Comparison of ENCODE assay signal across 24 mouse cellular contexts in genomic region chr6:135019564-135019963, GRCm38 (mm10). TPM values are rescaled to one million over a fixed set of nuclear protein-coding genes. Genes with fewer than 3 reads are reported as not detected.
DNase-seq lines count a peak whose midpoint lies in the region; ATAC-seq and TF ChIP-seq lines count a peak whose summit lies in the region.
"Had no signal": no experiment of that assay in that cellular context is flagged by ENCODE, and none has a peak within 500 bp of the region (broad histone marks: within the 10 kb centered on the region; RNA-seq: fewer than 3 reads in every experiment).

No protein-coding gene starts in this region.

- 0 out of 2 replicates have a peak overlapping the region, but pooled peaks have one; percentile 39 for H3K9ac ChIP-seq in hindbrain, embryonic 13.5 days
- H3K9ac ChIP-seq in hindbrain, embryonic 14.5 days = no peak overlapping the region
- no peak overlapping the region for H3K9ac ChIP-seq in lung, postnatal 0 days (replicated peaks; ENCODE audit: low read depth)
- H3K9ac ChIP-seq in midbrain, postnatal 0 days (replicated peaks; ENCODE audit: low read length, poor library complexity, severe bottlenecking) = no peak overlapping the region
- no peak overlapping the region for H3K9ac ChIP-seq in midbrain, embryonic 13.5 days (replicated peaks)
- H3K9ac ChIP-seq: embryonic facial prominence, embryonic 13.5 days; embryonic facial prominence, embryonic 15.5 days; forebrain, embryonic 13.5 days; forebrain, embryonic 15.5 days had no signal

- H3K9me3 ChIP-seq in hindbrain, embryonic 13.5 days = no peaks in the 10 kb centered on the region
- no peaks in the 10 kb centered on the region for H3K9me3 ChIP-seq in hindbrain, embryonic 14.5 days (ENCODE audit: control insufficient read depth, low read length)
- no peaks in the 10 kb centered on the region for H3K9me3 ChIP-seq in lung, postnatal 0 days (ENCODE audit: low read length)
- H3K9me3 ChIP-seq in midbrain, postnatal 0 days (ENCODE audit: low read length) = no peaks in the 10 kb centered on the region
- H3K9me3 ChIP-seq in midbrain, embryonic 13.5 days = no peaks in the 10 kb centered on the region
- H3K9me3 ChIP-seq: embryonic facial prominence, embryonic 13.5 days; embryonic facial prominence, embryonic 15.5 days; forebrain, embryonic 10.5 days; forebrain, embryonic 13.5 days; forebrain, embryonic 15.5 days had no signal

- TF ChIP-seq CTCF in lung, postnatal 0 days (IDR thresholded peaks at IDR 0.05) = no peak
- TF ChIP-seq CTCF in midbrain, postnatal 0 days (IDR thresholded peaks at IDR 0.05) = no peak

- H3K4me1 ChIP-seq in hindbrain, embryonic 13.5 days (replicated peaks) = no peaks in the 10 kb centered on the region
- no peaks in the 10 kb centered on the region for H3K4me1 ChIP-seq in hindbrain, embryonic 14.5 days (replicated peaks; ENCODE audit: control insufficient read depth, insufficient read depth, low read length)
- no peaks in the 10 kb centered on the region; the same call in none of the 2 replicates for H3K4me1 ChIP-seq in lung, postnatal 0 days (ENCODE audit: insufficient read depth, low read depth, low read length)
- no peaks in the 10 kb centered on the region for H3K4me1 ChIP-seq in midbrain, postnatal 0 days (ENCODE audit: insufficient read depth, low read length)
- H3K4me1 ChIP-seq in midbrain, embryonic 13.5 days (replicated peaks) = no peaks in the 10 kb centered on the region
- H3K4me1 ChIP-seq: embryonic facial prominence, embryonic 13.5 days; forebrain, embryonic 10.5 days; forebrain, embryonic 13.5 days; forebrain, embryonic 15.5 days had no signal

- no peaks in the 10 kb centered on the region for H3K27me3 ChIP-seq in hindbrain, embryonic 13.5 days
- H3K27me3 ChIP-seq in hindbrain, embryonic 14.5 days (ENCODE audit: control insufficient read depth, insufficient read depth, low read length) = no peaks in the 10 kb centered on the region
- no peaks in the 10 kb centered on the region for H3K27me3 ChIP-seq in lung, postnatal 0 days (replicated peaks; ENCODE audit: insufficient read depth, low read length)
- no peaks in the 10 kb centered on the region for H3K27me3 ChIP-seq in midbrain, postnatal 0 days (ENCODE audit: insufficient read depth, low read length)
- H3K27me3 ChIP-seq in midbrain, embryonic 13.5 days = no peaks in the 10 kb centered on the region
- H3K27me3 ChIP-seq: embryonic facial prominence, embryonic 13.5 days; embryonic facial prominence, embryonic 15.5 days; forebrain, embryonic 13.5 days; forebrain, embryonic 15.5 days had no signal

- peaks cover 98% of the 10 kb centered on the region for H3K36me3 ChIP-seq in hindbrain, embryonic 13.5 days
- peaks cover 99% of the 10 kb centered on the region for H3K36me3 ChIP-seq in hindbrain, embryonic 14.5 days (replicated peaks; ENCODE audit: control insufficient read depth, insufficient read depth)
- peaks cover 66% of the 10 kb centered on the region for H3K36me3 ChIP-seq in lung, postnatal 0 days (ENCODE audit: insufficient read depth, low read length)
- peaks cover 88% of the 10 kb centered on the region for H3K36me3 ChIP-seq in midbrain, postnatal 0 days (ENCODE audit: insufficient read depth, low read length)
- peaks cover 98% of the 10 kb centered on the region for H3K36me3 ChIP-seq in midbrain, embryonic 13.5 days

- H3K27ac ChIP-seq in hindbrain, embryonic 13.5 days = no peak overlapping the region
- H3K27ac ChIP-seq in hindbrain, embryonic 14.5 days = no peak overlapping the region
- peak overlapping the region; percentile 80 for H3K27ac ChIP-seq in lung, postnatal 0 days (ENCODE audit: low read length)
- H3K27ac ChIP-seq in midbrain, postnatal 0 days (ENCODE audit: low read depth, low read length) = no peak overlapping the region
- no peak overlapping the region for H3K27ac ChIP-seq in midbrain, embryonic 13.5 days
- H3K27ac ChIP-seq: embryonic facial prominence, embryonic 13.5 days; embryonic facial prominence, embryonic 15.5 days; forebrain, embryonic 10.5 days; forebrain, embryonic 13.5 days; forebrain, embryonic 15.5 days had no signal

- peak; percentile 100 for TF ChIP-seq EP300 in lung, postnatal 0 days (IDR thresholded peaks at IDR 0.05)

- WGBS in hindbrain, embryonic 13.5 days = 88% methylated on average over 10 of the region's 10 CpGs
- 92% methylated on average over 10 of the region's 10 CpGs for WGBS in hindbrain, embryonic 14.5 days
- WGBS in lung, postnatal 0 days = 56% methylated on average over 10 of the region's 10 CpGs
- WGBS in midbrain, postnatal 0 days = 75% methylated on average over 10 of the region's 10 CpGs
- WGBS in midbrain, embryonic 13.5 days = 87% methylated on average over 10 of the region's 10 CpGs

- ATAC-seq in hindbrain, embryonic 13.5 days (ENCODE audit: low FRiP score) = no peak
- no peak for ATAC-seq in hindbrain, embryonic 14.5 days (ENCODE audit: low FRiP score)
- ATAC-seq in lung, postnatal 0 days = peak; percentile 61
- ATAC-seq in midbrain, postnatal 0 days (ENCODE audit: low FRiP score) = no peak
- ATAC-seq in midbrain, embryonic 13.5 days = no peak
- ATAC-seq: forebrain, embryonic 13.5 days; forebrain, embryonic 15.5 days had no signal

- no peak overlapping the region for H3K4me2 ChIP-seq in hindbrain, embryonic 13.5 days
- H3K4me2 ChIP-seq in hindbrain, embryonic 14.5 days (replicated peaks) = no peak overlapping the region
- H3K4me2 ChIP-seq in lung, postnatal 0 days (replicated peaks; ENCODE audit: low read depth, low read length) = no peak overlapping the region
- no peak overlapping the region for H3K4me2 ChIP-seq in midbrain, postnatal 0 days (ENCODE audit: low read depth, low read length, poor library complexity, severe bottlenecking)
- H3K4me2 ChIP-seq in midbrain, embryonic 13.5 days (replicated peaks) = no peak overlapping the region
- H3K4me2 ChIP-seq: embryonic facial prominence, embryonic 13.5 days; embryonic facial prominence, embryonic 15.5 days; forebrain, embryonic 13.5 days; forebrain, embryonic 15.5 days had no signal

- no peak for DNase-seq in hindbrain, embryonic 14.5 days (ENCODE audit: low spot score)
- peak; percentile 75 for DNase-seq in lung, postnatal 0 days (ENCODE audit: low spot score)
- DNase-seq in lung, postnatal 14 days = no peak
- DNase-seq in lung, postnatal 25 days (ENCODE audit: low spot score) = peak; percentile 56
- DNase-seq in midbrain, postnatal 0 days (ENCODE audit: low spot score) = no peak
- DNase-seq: adrenal gland, adult 2 months; adrenal gland, postnatal 10 days; adrenal gland, postnatal 25 days; cerebellum, adult 11 months; cerebellum, adult 18-20 months; cerebellum, adult 8-10 months; cerebellum, adult 9-11 months; cerebellum, postnatal 14 days; cerebellum, postnatal 36 days; embryo, embryonic 11 days had no signal

- no peak overlapping the region for H3K4me3 ChIP-seq in hindbrain, embryonic 13.5 days
- no peak overlapping the region for H3K4me3 ChIP-seq in hindbrain, embryonic 14.5 days (replicated peaks; ENCODE audit: low read length)
- H3K4me3 ChIP-seq in lung, postnatal 0 days (ENCODE audit: low read depth, low read length) = no peak overlapping the region
- no peak overlapping the region for H3K4me3 ChIP-seq in midbrain, postnatal 0 days (ENCODE audit: low read depth, low read length)
- no peak overlapping the region for H3K4me3 ChIP-seq in midbrain, embryonic 13.5 days (replicated peaks)
- H3K4me3 ChIP-seq: embryonic facial prominence, embryonic 13.5 days; embryonic facial prominence, embryonic 15.5 days; erythroblast, embryonic 14.5 days; forebrain, embryonic 10.5 days; forebrain, embryonic 13.5 days; forebrain, embryonic 15.5 days had no signal

RNA-seq across cellular contexts. Expression of gene Ddx47, which starts 8.2 kb away (rescaled TPM):
- polyA plus RNA-seq in hindbrain, embryonic 13.5 days (2015; fragmentation: Nextera tagmentation; extraction: Ambion mirVana) = 78.4 and 84.6 TPM in 2 replicates
- polyA plus RNA-seq in hindbrain, embryonic 14.5 days (2014; fragmentation: Nextera tagmentation; extraction: Ambion mirVana) = 70.4 and 72.6 TPM in 2 replicates
- polyA plus RNA-seq in lung, postnatal 0 days (2015; fragmentation: Nextera tagmentation; extraction: Ambion mirVana) = 91.6 and 97.1 TPM in 2 replicates
- 27.5 and 43.5 TPM in 2 replicates for total RNA-seq in midbrain, postnatal 0 days (2014; rRNA removed)
- 58.1 and 58.4 TPM in 2 replicates for polyA plus RNA-seq in midbrain, postnatal 0 days (2015; fragmentation: Nextera tagmentation; extraction: Ambion mirVana)
- 87.6 TPM in 2 replicates for polyA plus RNA-seq in midbrain, embryonic 13.5 days (2015; fragmentation: Nextera tagmentation; extraction: Ambion mirVana)

RNA-seq across cellular contexts. Expression of gene Apold1, which starts 38.0 kb away (rescaled TPM):
- polyA plus RNA-seq in hindbrain, embryonic 13.5 days (2015; fragmentation: Nextera tagmentation; extraction: Ambion mirVana) = 3.2 and 3.8 TPM in 2 replicates
- 3.9 TPM in 2 replicates for polyA plus RNA-seq in hindbrain, embryonic 14.5 days (2014; fragmentation: Nextera tagmentation; extraction: Ambion mirVana)
- polyA plus RNA-seq in lung, postnatal 0 days (2015; fragmentation: Nextera tagmentation; extraction: Ambion mirVana) = 3.5 and 4.2 TPM in 2 replicates
- total RNA-seq in midbrain, postnatal 0 days (2014; rRNA removed) = 5.8 and 6.1 TPM in 2 replicates
- polyA plus RNA-seq in midbrain, postnatal 0 days (2015; fragmentation: Nextera tagmentation; extraction: Ambion mirVana) = 4.3 and 5.1 TPM in 2 replicates
- polyA plus RNA-seq in midbrain, embryonic 13.5 days (2015; fragmentation: Nextera tagmentation; extraction: Ambion mirVana) = 3.0 and 3.7 TPM in 2 replicates

RNA-seq across cellular contexts. Expression of gene Gprc5a, which starts 45.9 kb away (rescaled TPM):
- polyA plus RNA-seq in hindbrain, embryonic 13.5 days (2015; fragmentation: Nextera tagmentation; extraction: Ambion mirVana) = 0.72 and 1.1 TPM in 2 replicates
- 0.09 and 0.56 TPM in 2 replicates for polyA plus RNA-seq in hindbrain, embryonic 14.5 days (2014; fragmentation: Nextera tagmentation; extraction: Ambion mirVana)
- polyA plus RNA-seq in lung, postnatal 0 days (2015; fragmentation: Nextera tagmentation; extraction: Ambion mirVana) = 601 and 607 TPM in 2 replicates
- not detected in 2 replicates for total RNA-seq in midbrain, postnatal 0 days (2014; rRNA removed)
- 0.21 and 0.49 TPM in 2 replicates for polyA plus RNA-seq in midbrain, postnatal 0 days (2015; fragmentation: Nextera tagmentation; extraction: Ambion mirVana)
- 0.53 and 0.98 TPM in 2 replicates for polyA plus RNA-seq in midbrain, embryonic 13.5 days (2015; fragmentation: Nextera tagmentation; extraction: Ambion mirVana)
- total RNA-seq: MEL had no signal
- polyA plus RNA-seq: erythroblast, embryonic 14.5 days had no signal

Comparison
In these comparisons a context has a peak if more than half of its experiments do, and no peak if none do; other contexts are left out.
1. DNase-seq: peak in lung, postnatal 0 days (single experiment) and lung, postnatal 25 days (single experiment); none in hindbrain, embryonic 14.5 days (single experiment), lung, postnatal 14 days (single experiment) and midbrain, postnatal 0 days (single experiment).
2. RNA of gene Gprc5a, which starts 45.9 kb away (polyA plus RNA-seq): 601 to 607 TPM in lung, postnatal 0 days; 0.72 to 1.1 TPM in hindbrain, embryonic 13.5 days, 0.53 to 0.98 TPM in midbrain, embryonic 13.5 days, 0.09 to 0.56 TPM in hindbrain, embryonic 14.5 days and 0.21 to 0.49 TPM in midbrain, postnatal 0 days; every median in the first group is over 100 times any median in the second.